Mouse (Mus musculus) heart, postnatal 0 days (tissue): ENCODE results near the gene Ywhah. TPM values are rescaled to one million over a fixed set of nuclear protein-coding genes. Genes with fewer than 3 reads are reported as not detected.

Experiments used
- ATAC-seq: fragments of 200-750 bp; cut with Nextera tagmentation; 2 replicates; pipeline ENCODE4 v1.8.0; 2017; ENCODE audit warnings: low read depth, moderate number of reproducible peaks, moderate library complexity; ENCODE audit not compliant: insufficient read depth
- DNase-seq: peaks from one replicate; pipeline ENCODE4 v3.0.0-alpha.2; 2016; ENCODE audit warnings: low spot score
- H3K27ac ChIP-seq: fragments of 300-500 bp; sonication (generic); 2 replicates; pipeline ENCODE4 v1.5.1; 2014; ENCODE audit warnings: low read depth, mild to moderate bottlenecking
- H3K27me3 ChIP-seq: fragments of 300-500 bp; sonication (generic); 2 replicates; pipeline ENCODE4 v1.6.1; 2014; ENCODE audit warnings: low read length, mixed read lengths; ENCODE audit not compliant: control insufficient read depth, insufficient read depth
- H3K36me3 ChIP-seq: fragments of 300-500 bp; sonication (generic); replicated peaks from 2 replicates; pipeline ENCODE4 v1.6.1; 2014; ENCODE audit warnings: low read length, mixed read lengths; ENCODE audit not compliant: control insufficient read depth, insufficient read depth
- H3K4me1 ChIP-seq: fragments of 300-500 bp; sonication (generic); 2 replicates; pipeline ENCODE4 v1.6.1; 2014; ENCODE audit warnings: antibody characterized with exemption; ENCODE audit not compliant: control insufficient read depth, insufficient read depth
- H3K4me2 ChIP-seq: fragments of 300-500 bp; sonication (generic); 2 replicates; pipeline ENCODE4 v1.6.1; 2014; ENCODE audit warnings: low read depth, mild to moderate bottlenecking, low read length, moderate library complexity
- H3K4me3 ChIP-seq: fragments of 300-500 bp; sonication (generic); 2 replicates; pipeline ENCODE4 v1.5.1; 2014; ENCODE audit warnings: low read depth, low read length
- H3K9ac ChIP-seq: fragments of 300-500 bp; sonication (generic); replicated peaks from 2 replicates; pipeline ENCODE4 v1.6.1; 2014; ENCODE audit warnings: low read depth, low read length, mixed read lengths
- H3K9me3 ChIP-seq: fragments of 300-500 bp; sonication (generic); replicated peaks from 2 replicates; pipeline ENCODE4 v1.6.1; 2016; ENCODE audit warnings: low read length; ENCODE audit not compliant: control insufficient read depth
- CTCF ChIP-seq: IDR thresholded peaks from 2 replicates; pipeline ENCODE4 v1.5.1; 2016; ENCODE audit warnings: antibody characterized with exemption, control low read depth, low read depth
- EP300 ChIP-seq: IDR thresholded peaks from 2 replicates; pipeline ENCODE4 v1.6.1; 2016; ENCODE audit warnings: antibody characterized with exemption, low read depth
- WGBS: fragments of 180-500 bp; shearing (Covaris S2); extraction: QIAGEN DNeasy Blood & Tissue Kit; methylation state at CpG from one replicate; pipeline ENCODE4 v1.1.7; 2014; 5-methylcytosine and 5-hydroxymethylcytosine counted together
- polyA plus RNA-seq: library from polyadenylated mRNA; unstranded; fragments of >200 nt; fragmentation: Nextera tagmentation; extraction: Ambion mirVana; gene quantifications from 2 replicates; pipeline ENCODE4 v1.2.1, GENCODE M21; 2015
- total RNA-seq: library from RNA; depleted of rRNA; stranded (reverse); fragments of >200 nt; gene quantifications from 2 replicates; pipeline ENCODE4 v1.2.3, GENCODE M21; 2014; ENCODE audit warnings: low replicate concordance

Ywhah gene
- total and polyA plus RNA-seq, 2 experiments from 2014 or later: 132 to 267 TPM

GRCm38 (mm10) chr5:32989959-32990640, 28.5 kb upstream of the Ywhah start:
- TF ChIP-seq CTCF (no peak), EP300 (no peak)
- peak; percentile 84 for DNase-seq
- Histone ChIP-seq H3K4me2 (peak overlapping the region; percentile 45), H3K4me1 (peaks cover 31% of the 10 kb centered on the region; the same call in 1 of the 2 replicates), H3K27me3 (no peaks in the 10 kb centered on the region), H3K36me3 (peaks cover 20% of the 10 kb centered on the region), H3K9ac (peak overlapping the region; percentile 40; the same call in 1 of the 2 replicates), H3K27ac (peak overlapping the region; percentile 90), H3K9me3 (no peaks in the 10 kb centered on the region), H3K4me3 (peak overlapping the region; percentile 14)
- WGBS: 31% methylated on average over 13 of the region's 13 CpGs
- ATAC-seq: peak; percentile 78

GRCm38 (mm10) chr5:32991152-32991551, 27.5 kb upstream of the Ywhah start:
- Histone ChIP-seq H3K27ac (peak overlapping the region; percentile 90), H3K27me3 (no peaks in the 10 kb centered on the region), H3K4me2 (peak overlapping the region; percentile 45), H3K9ac (no peak overlapping the region), H3K36me3 (peaks cover 13% of the 10 kb centered on the region), H3K4me1 (peaks cover 31% of the 10 kb centered on the region; the same call in 1 of the 2 replicates), H3K9me3 (no peaks in the 10 kb centered on the region), H3K4me3 (no peak overlapping the region)
- peak; percentile 77 for DNase-seq
- peak; percentile 81 for ATAC-seq
- TF ChIP-seq EP300: peak; percentile 52; the same call in 1 of the 2 replicates
- peak; percentile 52; the same call in 1 of the 2 replicates for TF ChIP-seq CTCF
- 29% methylated on average over 8 of the region's 8 CpGs for WGBS

- no peaks in the 10 kb centered on the region for H3K27me3 ChIP-seq
- DNase-seq (no peak), ATAC-seq (no peak)
- H3K4me2 ChIP-seq: no peak overlapping the region
- no peaks in the 10 kb centered on the region for H3K9me3 ChIP-seq
- TF ChIP-seq CTCF (no peak), EP300 (no peak)
- peaks cover 20% of the 10 kb centered on the region; the same call in 1 of the 2 replicates for H3K4me1 ChIP-seq
- WGBS: 33% methylated on average over 2 of the region's 2 CpGs
- H3K9ac ChIP-seq: no peak overlapping the region
- no peak overlapping the region for H3K4me3 ChIP-seq
- no peak overlapping the region for H3K27ac ChIP-seq
- H3K36me3 ChIP-seq: no peaks in the 10 kb centered on the region
Observed at GRCm38 (mm10) chr5:32994471-32994870, 24.1 kb upstream of the Ywhah start.

GRCm38 (mm10) chr5:32995756-32996155, 22.9 kb upstream of the Ywhah start:
- Histone ChIP-seq H3K4me1 (peaks cover 17% of the 10 kb centered on the region; the same call in 1 of the 2 replicates), H3K4me3 (no peak overlapping the region), H3K36me3 (no peaks in the 10 kb centered on the region), H3K9me3 (no peaks in the 10 kb centered on the region), H3K27ac (no peak overlapping the region), H3K9ac (no peak overlapping the region), H3K27me3 (no peaks in the 10 kb centered on the region), H3K4me2 (no peak overlapping the region)
- DNase-seq: no peak
- ATAC-seq: no peak
- 79% methylated on average over 4 of the region's 4 CpGs for WGBS
- TF ChIP-seq CTCF (no peak), EP300 (no peak)

- H3K9me3 ChIP-seq: no peaks in the 10 kb centered on the region
- no peak overlapping the region for H3K4me3 ChIP-seq
- WGBS: 74% methylated on average over 1 of the region's 1 CpGs
- no peak overlapping the region for H3K9ac ChIP-seq
- ATAC-seq (no peak), DNase-seq (no peak)
- peaks cover 11% of the 10 kb centered on the region; the same call in 1 of the 2 replicates for H3K4me1 ChIP-seq
- H3K27me3 ChIP-seq: no peaks in the 10 kb centered on the region
- no peak overlapping the region for H3K27ac ChIP-seq
- no peak overlapping the region for H3K4me2 ChIP-seq
- H3K36me3 ChIP-seq: no peaks in the 10 kb centered on the region
- no peak for TF ChIP-seq CTCF
- TF ChIP-seq EP300: no peak
Observed at GRCm38 (mm10) chr5:32996560-32996959, 22.1 kb upstream of the Ywhah start.
